Comparison of ENCODE assay signal across 8 mouse cellular contexts in genomic region chr11:103028176-103028891, GRCm38 (mm10). TPM values are rescaled to one million over a fixed set of nuclear protein-coding genes. Genes with fewer than 3 reads are reported as not detected.
DNase-seq lines count a peak whose midpoint lies in the region; ATAC-seq lines count a peak whose summit lies in the region.

Nmt1 (plus strand) TSS chr11:103028190.
Dcakd (minus strand) TSS chr11:103028333.

- H3K4me2 ChIP-seq in hindbrain, embryonic 16.5 days (ENCODE audit: low read length) = peak within 1 kb of the TSS; percentile 82

- peak within 1 kb of the TSS; percentile 83 for H3K27ac ChIP-seq in hindbrain, embryonic 16.5 days (ENCODE audit: low read depth, low read length)
- peak within 1 kb of the TSS; percentile 98 for H3K27ac ChIP-seq in macrophage

- ATAC-seq in hindbrain, embryonic 16.5 days = peak; percentile 99

- WGBS in hindbrain, embryonic 16.5 days = under 1% methylated on average over 36 of the region's 36 CpGs
- WGBS in macrophage (ENCODE audit: missing documents) = 1% methylated on average over 36 of the region's 36 CpGs

- H3K79me2 ChIP-seq in macrophage (ENCODE audit: inconsistent target) = peaks cover 78% of the 10 kb centered on the region

- H3K9ac ChIP-seq in hindbrain, embryonic 16.5 days (ENCODE audit: low read depth, low read length) = peak within 1 kb of the TSS; percentile 76

- H3K9me3 ChIP-seq in hindbrain, embryonic 16.5 days (ENCODE audit: control insufficient read depth, low read length) = no peaks in the 10 kb centered on the region

- peak; percentile 97 for DNase-seq in WW6 (ENCODE audit: low read depth, low spot score)
- DNase-seq in cerebellum, postnatal 4 days (ENCODE audit: low spot score in 2 of 2) = peak; percentile 69 to 88
- peak; percentile 96 for DNase-seq in gastrocnemius, adult 18-20 months (ENCODE audit: low spot score)
- DNase-seq in left cerebral cortex, adult 18-20 months (ENCODE audit: low spot score in 2 of 2) = peak; percentile 93 to 94
- DNase-seq in right cerebral cortex, adult 18-20 months = peak; percentile 98
- peak; percentile 60 for DNase-seq in urinary bladder, postnatal 10 days (ENCODE audit: low spot score)

- H3K4me1 ChIP-seq in hindbrain, embryonic 16.5 days (ENCODE audit: control insufficient read depth, insufficient read depth, low read depth, low read length) = peaks cover 15% of the 10 kb centered on the region

- no peaks in the 10 kb centered on the region for H3K27me3 ChIP-seq in hindbrain, embryonic 16.5 days (replicated peaks; ENCODE audit: control insufficient read depth, insufficient read depth, low read length)

- H3K4me3 ChIP-seq in hindbrain, embryonic 16.5 days (ENCODE audit: low read length) = peak within 1 kb of the TSS; percentile 74
- H3K4me3 ChIP-seq in macrophage (ENCODE audit: inconsistent target) = peak within 1 kb of the TSS; percentile 89

- no peaks in the 10 kb centered on the region for H3K36me3 ChIP-seq in hindbrain, embryonic 16.5 days (ENCODE audit: control insufficient read depth, insufficient read depth, low read length)
- peaks cover 6% of the 10 kb centered on the region; the same call in 1 of the 2 replicates for H3K36me3 ChIP-seq in macrophage (ENCODE audit: inconsistent target)

RNA-seq across cellular contexts. Expression of gene Nmt1, which starts in this region (rescaled TPM):
- 10 to 100 TPM; 48.5 to 48.7 TPM for total RNA-seq in gastrocnemius, adult 18-20 months (2021)
- 28.8 and 30.4 TPM in 2 replicates for polyA plus RNA-seq in hindbrain, embryonic 16.5 days (2015; fragmentation: Nextera tagmentation; extraction: Ambion mirVana)
- 100 to 1,000 TPM; 130 to 131 TPM for total RNA-seq in left cerebral cortex, adult 18-20 months (2021)
- 10 to 100 TPM; 17.8 to 62.3 (median 36.5) TPM for total RNA-seq in macrophage (2018; cell fraction: chromatin; rRNA removed)
- total RNA-seq in macrophage (2018; cell fraction: cytosol; rRNA removed) = 100 to 1,000 TPM in 2 of 26 experiments, 10 to 100 TPM in 24; 47.5 to 103 (median 66.1) TPM
- 10 to 100 TPM; 18.3 to 57.8 (median 36.3) TPM for total RNA-seq in macrophage (2018; cell fraction: nucleus; rRNA removed)
- polyA plus RNA-seq in macrophage (2018) = 58.0 to 93.5 TPM (median 59.5 TPM) in 3 replicates

RNA-seq across cellular contexts. Expression of gene Dcakd, which starts in this region (rescaled TPM):
- total RNA-seq in gastrocnemius, adult 18-20 months (2021) = 10 to 100 TPM; 15.2 to 20.3 TPM
- polyA plus RNA-seq in hindbrain, embryonic 16.5 days (2015; fragmentation: Nextera tagmentation; extraction: Ambion mirVana) = 132 and 192 TPM in 2 replicates
- total RNA-seq in left cerebral cortex, adult 18-20 months (2021) = 10 to 100 TPM; 44.4 to 44.6 TPM
- 10 to 100 TPM in 21 of 26 experiments, 1 to 10 TPM in 5; 4.7 to 63.8 (median 24.2) TPM for total RNA-seq in macrophage (2018; cell fraction: chromatin; rRNA removed)
- 10 to 100 TPM in 25 of 26 experiments, 1 to 10 TPM in 1; 9.0 to 27.8 (median 21.2) TPM for total RNA-seq in macrophage (2018; cell fraction: cytosol; rRNA removed)
- total RNA-seq in macrophage (2018; cell fraction: nucleus; rRNA removed) = 10 to 100 TPM in 25 of 26 experiments, 1 to 10 TPM in 1; 8.1 to 54.4 (median 21.1) TPM
- 24.3 to 27.5 TPM (median 26.4 TPM) in 3 replicates for polyA plus RNA-seq in macrophage (2018)

Comparison
In these comparisons a context has a peak if more than half of its experiments do, and no peak if none do; other contexts are left out.
1. Peak in every context shown above with its lines: DNase-seq, ATAC-seq, H3K4me3 ChIP-seq and H3K27ac ChIP-seq.